Mouse (Mus musculus) left cerebral cortex, postnatal 10 days (tissue): ENCODE data around the gene Ntrk2. TPM values are rescaled to one million over a fixed set of nuclear protein-coding genes. Genes with fewer than 3 reads are reported as not detected.
A peak's percentile ranks its signal among the peaks of the same experiment; 100 is the strongest.

ENCODE experiments used
- DNase-seq, 2 experiments: peaks; one replicate each; pipeline ENCODE4 v3.0.0; 2021 to 2022; ENCODE audit warnings: low spot score in 2 of 2, mixed read lengths in 1 of 2; ENCODE audit errors: extremely low spot score in 1 of 2
- intact Hi-C: fragments of 180-260 bp; cut with DNase I; formaldehyde crosslinking; loops from one replicate; pipeline ENCODE4 v1.15.1; 2025
- total RNA-seq, 2 experiments: library from RNA; stranded (reverse); gene quantifications; 2 replicates each; pipeline ENCODE4 v1.2.3; 2021

Gene Ntrk2
- total RNA-seq, 2 experiments from 2014 or later = 302 to 317 TPM

DNA sequence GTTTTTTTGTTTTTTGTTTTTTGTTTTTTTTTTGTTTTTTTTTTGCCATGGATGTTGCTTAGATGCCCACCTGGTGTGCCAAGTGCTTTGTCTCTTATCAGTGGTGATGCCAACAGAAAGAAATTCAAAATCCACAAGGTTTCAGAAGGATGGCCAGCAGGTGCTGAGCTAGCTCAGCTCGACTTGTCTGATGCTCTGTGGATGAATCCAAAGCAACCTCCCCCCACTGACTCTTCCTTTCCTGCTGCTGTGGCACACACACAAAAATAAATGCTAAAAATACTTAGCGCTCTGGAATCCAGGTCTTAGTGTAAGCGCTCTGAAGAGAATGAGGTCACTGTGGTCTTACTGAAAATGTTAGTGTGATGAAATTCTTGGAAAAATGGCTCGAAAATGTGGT, 28.4 kb downstream of the Ntrk2 start:
- no peak for DNase-seq
- intact Hi-C loops = no loop called here

GRCm38 (mm10) chr13:58836891-58837290, 30.5 kb downstream of the Ntrk2 start:
- intact Hi-C loops = no loop called here
- DNase-seq = no peak

DNA sequence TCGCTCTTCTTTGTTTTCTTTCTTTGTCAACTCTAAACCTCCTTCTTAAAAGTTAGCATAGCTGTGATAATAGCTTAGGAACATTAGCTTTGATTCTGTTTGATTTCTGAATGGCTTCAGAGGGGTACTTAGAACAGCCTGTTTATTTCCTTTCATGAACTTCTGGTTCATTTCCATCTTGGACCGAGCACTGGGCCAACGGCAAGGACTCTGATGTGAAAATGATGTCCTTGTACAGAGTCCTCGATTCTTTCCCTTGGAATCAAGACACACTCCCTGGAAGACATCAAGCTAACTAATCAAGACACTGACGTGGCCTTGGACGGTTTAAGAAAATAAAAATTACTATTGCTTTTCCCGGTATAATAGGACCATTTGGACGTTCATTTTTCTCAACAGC, 31.7 kb downstream of the Ntrk2 start:
- DNase-seq = no peak
- intact Hi-C loops = no loop called here

DNA sequence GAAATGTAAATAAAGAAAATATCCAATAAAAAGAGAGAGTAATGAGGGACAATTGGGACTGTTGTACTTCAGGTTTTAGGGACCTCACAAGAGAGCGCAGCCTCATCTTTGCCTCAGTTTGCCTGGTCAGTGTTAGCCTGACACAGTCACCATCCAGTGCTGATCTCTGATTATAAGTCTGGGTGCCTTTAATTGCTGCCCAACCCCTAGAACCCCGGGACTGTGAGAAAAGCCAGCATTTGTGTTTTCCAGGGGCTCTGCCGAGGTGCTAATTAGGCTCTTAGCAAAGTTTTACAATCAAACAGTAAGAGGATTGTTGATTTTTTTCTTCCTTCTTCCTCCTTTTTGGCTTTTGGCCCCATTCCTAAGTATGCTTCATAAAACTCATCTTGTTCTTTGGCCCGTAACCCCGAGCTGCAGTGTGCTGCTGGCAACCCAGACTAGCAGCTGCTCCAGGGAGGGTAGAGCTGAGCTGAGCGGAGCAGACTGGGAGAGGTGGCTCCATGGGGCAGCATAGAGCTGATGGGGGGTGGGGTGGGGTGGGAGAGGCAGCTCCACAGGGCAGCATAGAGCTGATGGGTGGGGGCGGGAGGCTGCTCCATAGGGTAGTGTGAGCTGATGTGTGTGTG, 34.5 kb downstream of the Ntrk2 start:
- peak in 1 of 2 experiments; percentile 40 for DNase-seq
- intact Hi-C loops = no loop called here

GRCm38 (mm10) chr13:58843826-58844225, 37.5 kb downstream of the Ntrk2 start:
- DNase-seq = peak in 1 of 2 experiments; percentile 39
- intact Hi-C loops = no loop called here

GRCm38 (mm10) chr13:58848578-58848977, 42.2 kb downstream of the Ntrk2 start:
- intact Hi-C loops = no loop called here
- no peak for DNase-seq

GRCm38 (mm10) chr13:58853685-58854084, 47.3 kb downstream of the Ntrk2 start:
- intact Hi-C loops = no loop called here
- DNase-seq = no peak

DNA sequence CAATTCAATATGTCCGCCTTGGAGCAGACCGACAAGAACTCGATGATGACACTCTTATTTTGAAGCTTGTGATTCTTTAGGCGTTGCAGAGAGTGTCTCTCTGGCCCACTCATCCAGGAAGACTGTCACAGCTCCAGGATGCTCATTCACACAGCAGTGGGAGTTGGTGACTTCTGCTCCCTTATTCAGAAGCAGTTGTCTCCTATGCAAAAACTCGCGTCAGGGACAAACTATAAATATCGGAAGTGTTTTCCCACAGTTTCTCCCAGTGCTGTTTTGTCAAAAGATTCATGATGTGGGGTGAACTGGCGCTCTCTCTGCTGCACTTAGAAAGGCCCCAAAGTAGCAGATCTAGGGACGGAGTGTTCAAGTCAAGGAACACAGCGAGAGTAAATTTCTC, 59.9 kb downstream of the Ntrk2 start:
- DNase-seq = peak in 1 of 2 experiments; percentile 60
- intact Hi-C loops = no loop called here

DNA sequence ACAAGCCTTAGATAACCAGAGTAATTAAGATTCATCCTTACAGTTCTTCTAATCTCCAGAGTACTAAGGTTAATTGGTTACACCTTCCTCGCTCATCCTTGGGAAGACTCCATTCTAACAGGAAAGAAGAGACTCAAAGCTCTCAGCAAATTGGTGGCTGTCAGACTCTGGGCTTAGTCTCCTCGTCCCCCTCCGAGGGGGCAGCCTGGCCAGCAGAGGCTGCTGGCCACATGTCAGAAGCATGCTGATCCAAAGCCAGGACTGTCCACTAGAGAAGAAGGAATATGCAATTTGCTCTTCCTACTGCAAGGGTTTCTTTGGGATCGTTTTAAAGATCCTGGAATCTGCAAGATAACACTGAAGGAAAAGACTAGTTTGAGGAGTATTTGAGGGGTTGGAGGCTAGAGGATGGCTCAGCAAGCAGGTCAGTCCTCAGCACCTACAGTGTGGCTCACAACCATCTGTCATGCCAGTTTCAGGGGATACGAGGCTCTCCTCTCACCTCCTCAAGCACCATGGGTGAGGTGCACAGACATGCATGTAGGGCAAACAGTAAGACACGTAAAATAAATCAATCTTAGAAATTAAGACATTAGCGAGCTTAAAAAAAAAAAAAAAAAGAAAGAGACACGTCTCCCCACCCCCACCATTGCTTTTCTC, 60.5 kb downstream of the Ntrk2 start:
- no peak for DNase-seq
- intact Hi-C loops = no loop called here

- DNase-seq = no peak
- intact Hi-C loops = no loop called here
Measured at GRCm38 (mm10) chr13:58882468-58882867, 76.1 kb downstream of the Ntrk2 start.

DNA sequence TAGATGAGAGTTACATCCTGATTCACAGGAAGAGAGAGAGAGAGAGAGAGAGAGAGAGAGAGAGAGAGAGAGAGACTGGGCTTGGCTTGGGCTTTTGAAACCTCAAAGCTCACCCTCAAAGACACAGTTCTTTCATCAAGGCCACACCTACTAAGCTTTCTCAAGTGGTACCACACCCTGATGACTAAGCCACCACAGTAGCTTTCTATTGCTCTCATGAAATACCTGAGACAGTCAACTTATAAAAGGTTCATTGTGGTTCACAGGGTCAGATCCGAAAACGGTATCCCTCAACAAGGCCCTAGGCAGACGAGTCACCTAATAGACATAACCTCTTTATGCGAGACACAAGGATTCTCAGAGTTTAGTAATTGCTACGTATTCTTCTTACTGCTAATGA, 76.5 kb downstream of the Ntrk2 start:
- intact Hi-C loops = no loop called here
- no peak for DNase-seq

GRCm38 (mm10) chr13:58886108-58886507, 79.7 kb downstream of the Ntrk2 start:
- DNase-seq = no peak
- intact Hi-C loops = no loop called here

DNA sequence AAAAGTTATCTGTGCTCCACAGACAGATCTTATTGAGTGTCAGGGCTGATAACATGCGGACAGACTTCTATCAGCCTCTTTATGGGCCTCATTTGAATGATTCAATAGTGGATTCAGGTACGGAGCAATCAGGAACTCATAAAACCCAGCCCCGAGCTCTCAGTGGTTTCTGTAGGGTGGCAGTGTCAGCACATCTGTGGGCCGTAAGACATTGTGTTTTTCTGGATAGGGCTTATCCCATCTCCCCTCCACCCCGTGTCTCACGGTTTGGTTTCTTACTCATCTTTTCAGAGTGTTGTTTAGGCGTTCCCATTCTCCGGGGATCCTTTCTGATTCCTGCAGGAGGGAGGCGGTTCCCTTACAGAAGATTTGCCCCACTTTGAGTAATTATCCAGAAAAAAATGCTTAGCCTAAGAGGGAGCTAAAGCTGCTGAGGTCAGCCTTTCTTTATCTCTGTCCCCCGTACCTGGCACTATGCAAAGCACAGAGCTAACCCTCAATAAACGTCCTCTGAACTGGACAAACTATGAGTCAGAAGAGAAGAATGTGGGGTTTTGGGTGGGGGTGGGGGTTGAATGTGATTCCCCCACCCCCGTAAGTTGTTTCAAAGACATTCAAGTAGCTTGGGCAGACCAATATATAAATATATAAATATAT, 90.0 kb downstream of the Ntrk2 start:
- no peak for DNase-seq
- intact Hi-C loops = no loop called here

GRCm38 (mm10) chr13:58899337-58899736, 93.0 kb downstream of the Ntrk2 start:
- DNase-seq = no peak
- intact Hi-C loops = no loop called here

GRCm38 (mm10) chr13:58902313-58902712, 95.9 kb downstream of the Ntrk2 start:
- no peak for DNase-seq
- intact Hi-C loops = no loop called here

GRCm38 (mm10) chr13:58904742-58905735, 98.7 kb downstream of the Ntrk2 start:
- intact Hi-C loops = no loop called here
- no peak for DNase-seq

- intact Hi-C loops = no loop called here
- DNase-seq = no peak
Measured at GRCm38 (mm10) chr13:58911936-58912335, 105.6 kb downstream of the Ntrk2 start.

DNA sequence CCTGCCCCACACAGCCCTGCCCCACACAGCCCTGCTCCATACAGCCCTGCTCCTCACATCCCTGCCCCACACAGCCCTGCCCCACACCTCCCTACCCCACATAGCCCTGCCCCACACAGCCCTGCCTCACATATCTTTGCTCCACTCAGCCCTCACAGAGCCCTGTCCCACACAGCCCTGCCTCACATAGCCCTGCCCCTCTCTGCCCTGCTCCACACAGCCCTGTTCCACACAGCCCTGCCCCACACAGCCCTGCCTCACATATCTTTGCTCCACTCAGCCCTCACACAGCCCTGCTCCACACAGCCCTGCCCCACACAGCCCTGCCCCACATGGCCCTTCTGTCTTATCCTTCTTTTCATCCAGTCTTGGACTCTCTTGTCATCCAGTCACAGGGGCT, 106.2 kb downstream of the Ntrk2 start:
- intact Hi-C loops = no loop called here
- DNase-seq = no peak
